Mouse (Mus musculus): Measurements from ENCODE around the gene Ak4.

Ak4 gene

DNA sequence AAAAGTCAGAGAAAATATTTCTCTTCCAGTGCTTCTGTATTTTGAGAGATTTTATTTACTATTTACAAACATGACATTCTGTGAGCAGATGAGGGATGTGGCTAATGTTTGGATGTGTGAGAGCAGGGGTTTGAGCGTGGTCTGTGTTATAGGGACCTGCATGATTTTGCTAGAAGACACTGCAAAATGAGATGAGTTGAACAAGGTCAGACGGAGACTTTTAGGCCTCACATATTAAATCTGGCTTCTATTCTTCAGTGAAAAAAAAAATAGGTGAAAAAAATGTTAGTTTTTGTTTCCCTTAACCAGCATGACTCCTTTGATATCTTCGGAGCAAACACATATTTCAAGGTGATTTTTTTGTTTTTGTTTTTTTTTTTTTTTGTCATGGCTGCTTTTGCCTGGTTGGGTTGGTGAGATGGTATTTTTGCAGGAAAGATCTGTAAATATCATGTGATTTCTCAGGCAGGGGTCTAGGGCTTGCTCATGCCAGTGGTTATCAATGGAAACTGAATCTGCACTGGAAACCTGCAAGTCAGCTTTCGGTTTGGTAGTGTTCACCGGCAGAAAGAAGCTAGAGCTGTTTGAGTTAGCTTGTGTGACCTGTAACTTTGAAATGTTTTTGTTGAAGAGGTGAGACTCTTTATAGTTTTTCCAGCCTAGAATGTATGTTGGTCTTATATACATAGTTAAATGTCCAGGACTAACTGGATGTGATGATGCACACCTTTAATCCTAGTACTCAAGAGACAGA is 92.9 kb downstream of the Ak4 start:
- in situ Hi-C loops (cut with MboI) = no loop called here

DNA sequence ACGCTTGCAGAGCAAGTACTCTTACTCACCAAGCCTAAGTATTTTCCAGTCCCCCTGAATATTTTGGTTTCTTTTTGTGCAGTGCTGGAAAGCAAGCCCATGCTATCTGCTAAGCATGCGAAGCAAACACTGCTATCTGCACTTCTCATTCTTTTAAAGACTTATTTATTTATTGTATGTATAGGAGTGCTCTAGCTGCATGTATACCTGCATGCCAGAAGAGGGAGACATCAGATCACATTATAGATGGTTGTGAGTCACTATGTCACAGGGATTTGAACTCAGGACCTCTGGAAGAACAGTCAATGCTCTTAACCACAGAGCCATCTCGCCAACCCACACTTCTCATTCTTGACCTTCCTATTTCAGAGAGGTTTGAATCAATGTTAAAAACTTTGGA is 94.2 kb downstream of the Ak4 start:
- in situ Hi-C loops (cut with MboI) = no loop called here

- in situ Hi-C loops (cut with MboI) = no loop called here
Observed at GRCm38 (mm10) chr4:101515853-101516252, 96.8 kb downstream of the Ak4 start.
